Mouse (Mus musculus) spleen, postnatal 36 days (tissue): ENCODE data around the gene Tbc1d1.
"Not testable (repeated sequence)": the region's sequence is repeated elsewhere in the genome, so short reads cannot be mapped to it uniquely, and the experiment has no call there.

Experiments used
- DNase-seq, 2 experiments: peaks; one replicate each; pipeline ENCODE4 v3.0.0; 2022; ENCODE audit warnings: low spot score in 2 of 2, mixed read lengths in 1 of 2

Gene Tbc1d1

GRCm38 (mm10) chr5:64358639-64359584, 202.8 kb downstream of the Tbc1d1 start:
- DNase-seq: no peak

GRCm38 (mm10) chr5:64360147-64360875, 204.2 kb downstream of the Tbc1d1 start:
- DNase-seq: peak; percentile 70 to 74

DNA sequence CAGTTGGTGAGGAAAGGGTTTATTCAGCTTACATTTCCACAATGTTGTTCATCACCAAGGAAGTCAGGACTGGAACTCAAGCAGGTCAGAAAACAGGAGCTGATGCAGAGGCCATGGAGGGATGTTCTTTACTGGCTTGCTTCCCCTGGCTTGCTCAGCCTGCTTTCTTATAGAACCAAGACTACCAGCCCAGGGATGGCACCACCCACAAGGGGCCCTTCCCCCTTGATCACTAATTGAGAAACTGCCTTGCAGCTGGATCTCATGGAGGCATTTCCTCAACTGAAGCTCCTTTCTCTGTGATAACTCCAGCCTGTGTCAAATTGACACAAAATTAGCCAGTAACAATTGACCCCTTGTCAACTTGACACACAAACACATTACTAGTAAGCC, 204.8 kb downstream of the Tbc1d1 start:
- DNase-seq: not testable (repeated sequence)

DNA sequence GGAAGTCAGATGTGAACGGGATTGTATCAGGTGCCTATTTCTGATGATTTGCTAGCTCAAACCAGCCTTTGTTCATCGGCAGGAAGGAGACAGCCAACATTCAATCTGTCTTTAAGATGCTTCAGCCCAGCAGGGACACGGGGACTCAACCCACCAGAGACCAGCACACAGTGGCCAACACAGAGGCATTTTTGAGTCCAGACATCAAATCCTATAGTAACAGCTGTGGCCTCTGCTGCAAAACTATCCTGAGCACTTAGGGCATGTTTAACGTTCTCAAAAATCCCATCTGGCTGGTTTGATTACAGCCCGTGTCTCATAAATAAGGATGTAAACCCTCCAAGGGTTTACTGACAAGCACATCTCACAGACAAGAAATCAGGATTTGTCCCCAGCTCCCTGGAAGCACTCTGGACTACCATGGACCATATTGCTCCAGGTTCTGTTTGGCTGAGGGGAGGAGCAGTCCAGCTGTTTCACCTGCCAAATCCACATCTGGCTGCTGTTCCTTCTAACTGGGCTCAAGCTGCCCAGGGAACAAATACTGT, 207.8 kb downstream of the Tbc1d1 start:
- DNase-seq: no peak

- peak; percentile 10 to 43 for DNase-seq
Measured at GRCm38 (mm10) chr5:64364432-64365125, 208.5 kb downstream of the Tbc1d1 start.

DNA sequence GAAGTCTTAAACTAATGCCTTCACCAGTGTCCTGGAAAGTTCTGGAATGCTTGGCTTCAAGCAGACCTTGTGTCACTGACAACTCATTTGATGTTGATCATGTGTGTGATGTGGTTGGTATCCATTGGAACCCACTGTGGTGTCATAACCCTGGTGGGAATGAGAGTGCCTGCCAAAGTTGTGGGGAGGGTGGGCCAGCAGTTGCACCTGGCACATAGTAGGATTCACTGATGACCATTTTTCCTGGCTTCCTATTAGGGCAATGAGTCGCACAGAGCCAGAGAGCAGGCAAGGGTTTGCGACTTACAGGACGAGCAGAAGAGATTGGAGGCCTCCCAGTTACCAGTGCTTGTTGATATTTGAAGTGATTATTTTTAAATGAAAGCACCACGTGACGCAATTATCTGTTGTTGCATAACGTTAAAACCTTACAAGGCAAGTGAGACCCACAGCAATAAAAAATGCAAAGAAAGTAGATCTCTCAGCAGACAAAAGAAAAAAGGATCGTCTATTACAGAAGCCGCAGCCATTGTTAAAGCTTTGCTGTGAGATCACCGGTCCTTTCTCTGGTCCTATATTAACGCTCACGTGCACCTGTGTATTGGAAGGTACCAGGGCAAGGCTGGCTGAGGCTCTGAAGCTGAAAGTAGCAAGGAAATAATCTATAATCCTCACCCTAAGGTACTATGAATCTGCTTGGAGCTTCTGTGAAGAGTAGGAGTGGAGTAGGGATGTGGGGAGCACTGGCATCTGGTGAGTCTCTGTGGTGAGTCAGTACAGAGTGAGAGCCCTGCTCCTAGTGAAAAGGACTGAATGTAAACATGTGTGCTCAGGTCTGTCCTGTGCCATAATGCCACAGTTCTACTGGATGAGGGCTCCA, 209.3 kb downstream of the Tbc1d1 start:
- DNase-seq: no peak

- DNase-seq: no peak
Measured at GRCm38 (mm10) chr5:64366113-64366512, 210.0 kb downstream of the Tbc1d1 start.

DNA sequence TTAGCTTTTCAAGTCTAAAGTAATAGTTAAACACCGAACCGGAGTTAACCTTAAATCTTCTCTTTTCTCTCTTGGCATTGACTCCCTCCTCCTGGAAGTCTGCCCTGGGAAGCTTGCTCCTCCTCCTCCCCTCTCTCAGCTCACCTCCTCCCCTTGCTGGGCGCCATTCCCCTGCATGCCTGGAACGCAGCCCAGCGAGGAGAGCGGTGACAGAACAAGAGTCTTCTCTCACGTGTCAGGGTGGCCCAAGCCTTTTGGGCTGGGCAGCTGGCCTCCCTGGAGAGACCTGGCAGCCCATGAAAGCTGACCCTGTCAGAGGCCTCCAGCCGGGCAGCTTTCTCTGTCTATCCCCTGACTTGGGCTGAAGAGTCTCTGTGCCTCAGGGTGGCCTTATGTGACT, 211.3 kb downstream of the Tbc1d1 start:
- DNase-seq: no peak

- DNase-seq: no peak
Measured at GRCm38 (mm10) chr5:64371331-64371831, 215.3 kb downstream of the Tbc1d1 start.

DNA sequence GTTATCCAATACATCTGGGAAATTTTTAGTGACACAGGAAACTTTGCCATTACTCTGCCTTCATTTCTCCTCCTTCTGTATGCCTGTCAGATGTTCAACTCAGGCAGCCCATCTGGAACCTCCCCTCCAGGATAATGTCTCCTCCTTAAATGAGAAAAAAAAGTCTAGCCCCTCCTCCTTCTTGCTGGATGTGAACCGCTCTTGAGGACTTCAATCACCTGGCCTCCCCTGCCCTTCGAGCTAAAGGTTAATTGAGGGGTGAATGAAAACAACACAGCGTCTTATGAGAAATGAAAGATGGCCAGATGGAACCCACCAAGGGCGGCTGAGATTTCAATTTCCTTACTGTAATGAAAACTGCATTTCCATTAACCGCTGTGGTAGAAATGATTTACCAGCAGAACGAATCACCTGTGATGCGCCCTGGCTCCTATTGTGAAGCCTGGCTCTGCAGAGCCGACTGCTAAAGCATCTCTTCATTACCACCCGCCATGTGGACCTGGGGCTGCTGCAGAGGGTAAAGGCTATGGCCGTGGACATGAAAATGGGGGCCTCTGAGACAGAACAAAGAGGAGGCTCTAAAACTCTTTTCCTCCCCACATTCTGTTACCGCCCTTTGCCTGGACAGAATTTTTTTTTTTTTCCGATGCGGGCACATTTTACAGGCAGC, 216.3 kb downstream of the Tbc1d1 start:
- DNase-seq: no peak

GRCm38 (mm10) chr5:64373695-64374094, 217.6 kb downstream of the Tbc1d1 start:
- DNase-seq: no peak

DNA sequence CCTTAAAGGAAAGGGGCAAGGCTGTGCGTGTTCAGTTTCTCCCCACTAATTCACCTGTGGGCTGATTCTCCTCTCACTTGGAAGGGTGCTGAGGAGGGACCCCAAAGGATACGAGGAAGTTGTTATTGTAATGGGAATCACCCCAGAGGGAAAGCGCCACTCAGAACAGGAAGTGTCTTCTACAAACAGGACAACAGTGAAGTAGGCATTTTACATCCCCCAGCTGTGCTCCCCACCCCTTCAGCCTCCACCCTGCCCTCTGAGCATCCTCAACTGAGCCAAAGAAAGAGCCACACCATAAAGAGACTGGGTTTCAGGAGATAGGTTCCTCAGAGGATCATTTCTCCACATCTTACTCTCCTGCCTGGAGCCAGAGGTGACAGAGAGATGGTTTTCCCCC, 219.7 kb downstream of the Tbc1d1 start:
- no peak for DNase-seq

DNA sequence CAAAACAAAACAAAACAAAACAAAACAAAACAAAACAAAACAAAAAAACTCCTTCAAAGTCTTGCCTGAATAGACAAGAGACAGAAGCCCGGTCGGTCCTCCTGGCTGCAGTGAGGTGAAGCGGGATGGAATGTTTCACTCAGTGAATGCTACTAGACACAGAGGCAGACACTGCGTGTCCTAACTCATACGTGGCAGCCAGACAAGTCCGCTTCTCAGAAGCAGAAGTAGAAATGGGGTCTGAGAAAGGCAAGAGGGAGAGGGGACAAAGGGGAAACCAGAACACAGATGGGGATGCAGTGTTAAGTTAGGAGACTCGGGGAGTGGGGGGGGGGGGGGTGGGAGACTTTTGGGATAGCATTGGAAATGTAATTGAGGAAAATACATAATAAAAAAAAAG, 220.4 kb downstream of the Tbc1d1 start:
- DNase-seq: no peak

- DNase-seq: peak in 1 of 2 experiments; percentile 37
Measured at GRCm38 (mm10) chr5:64377705-64378104, 221.6 kb downstream of the Tbc1d1 start.

- peak in 1 of 2 experiments; percentile 58 for DNase-seq
Measured at GRCm38 (mm10) chr5:64378591-64379275, 222.6 kb downstream of the Tbc1d1 start.

- DNase-seq: no peak
Measured at GRCm38 (mm10) chr5:64379829-64380228, 223.7 kb downstream of the Tbc1d1 start.

GRCm38 (mm10) chr5:64380698-64381375, 224.7 kb downstream of the Tbc1d1 start:
- DNase-seq: peak; percentile 43 to 56

GRCm38 (mm10) chr5:64381538-64381937, 225.4 kb downstream of the Tbc1d1 start:
- no peak for DNase-seq
